18 mouse cellular contexts compared by ENCODE assay signal in the genomic region with DNA sequence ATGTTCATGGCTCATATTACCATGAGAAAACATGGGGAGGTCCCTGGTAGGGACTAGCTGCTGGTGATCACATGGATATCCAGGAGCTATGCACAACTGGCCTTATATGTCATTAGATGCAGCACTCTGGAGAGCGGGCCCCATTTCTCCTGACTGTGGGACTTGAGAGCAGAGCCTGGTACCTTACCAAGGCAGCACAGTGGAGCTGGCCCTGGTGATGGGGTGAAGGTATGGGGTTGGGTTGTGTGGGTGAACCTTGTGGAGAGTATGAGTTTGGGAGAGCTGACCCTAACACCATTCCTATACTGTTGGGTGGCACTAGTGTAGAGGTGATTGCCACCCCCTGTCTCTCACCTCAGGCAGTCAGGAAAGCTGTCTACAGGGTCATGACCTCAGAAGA.
DNase-seq lines count a peak whose midpoint lies in the region; ATAC-seq and TF ChIP-seq lines count a peak whose summit lies in the region.
"Had no signal": no experiment of that assay in that cellular context is flagged by ENCODE, and none has a peak within 500 bp of the region (broad histone marks: within the 10 kb centered on the region; RNA-seq: fewer than 3 reads in every experiment).

No protein-coding gene starts in this region.

- WGBS in heart, embryonic 11.5 days (ENCODE audit: insufficient replicate concordance): 92% methylated on average over 1 of the region's 1 CpGs
- WGBS in midbrain, embryonic 11.5 days: 90% methylated on average over 1 of the region's 1 CpGs
- 97% methylated on average over 1 of the region's 1 CpGs for WGBS in midbrain, postnatal 0 days
- 90% methylated on average over 1 of the region's 1 CpGs for WGBS in embryonic facial prominence, embryonic 13.5 days

- no peaks in the 10 kb centered on the region for H3K4me1 ChIP-seq in heart, embryonic 11.5 days (ENCODE audit: control insufficient read depth, insufficient read depth, low read length)
- H3K4me1 ChIP-seq in midbrain, embryonic 11.5 days (ENCODE audit: control insufficient read depth, insufficient read depth, low read length): no peaks in the 10 kb centered on the region
- H3K4me1 ChIP-seq in midbrain, postnatal 0 days (ENCODE audit: insufficient read depth, low read length): no peaks in the 10 kb centered on the region
- no peaks in the 10 kb centered on the region for H3K4me1 ChIP-seq in embryonic facial prominence, embryonic 13.5 days
- H3K4me1 ChIP-seq: forebrain, embryonic 12.5 days; hindbrain, embryonic 15.5 days had no signal

- TF ChIP-seq CTCF in midbrain, postnatal 0 days (IDR thresholded peaks at IDR 0.05): no peak

- H3K4me2 ChIP-seq in heart, embryonic 11.5 days: no peak overlapping the region
- no peak overlapping the region for H3K4me2 ChIP-seq in midbrain, embryonic 11.5 days
- H3K4me2 ChIP-seq in midbrain, postnatal 0 days (ENCODE audit: low read depth, low read length, poor library complexity, severe bottlenecking): no peak overlapping the region
- H3K4me2 ChIP-seq in embryonic facial prominence, embryonic 13.5 days: no peak overlapping the region
- H3K4me2 ChIP-seq: forebrain, embryonic 12.5 days; hindbrain, embryonic 15.5 days had no signal

- intact Hi-C loops in heart, postnatal 36 days (cut with DNase I): no loop called here
- intact Hi-C loops in gastrocnemius, postnatal 36 days (cut with DNase I): no loop called here

- H3K36me3 ChIP-seq in heart, embryonic 11.5 days (ENCODE audit: control insufficient read depth, insufficient read depth, low read length): no peaks in the 10 kb centered on the region
- no peaks in the 10 kb centered on the region for H3K36me3 ChIP-seq in midbrain, embryonic 11.5 days (ENCODE audit: control insufficient read depth, insufficient read depth, low read length)
- no peaks in the 10 kb centered on the region for H3K36me3 ChIP-seq in midbrain, postnatal 0 days (ENCODE audit: insufficient read depth, low read length)
- H3K36me3 ChIP-seq in embryonic facial prominence, embryonic 13.5 days: no peaks in the 10 kb centered on the region
- H3K36me3 ChIP-seq: forebrain, embryonic 12.5 days; hindbrain, embryonic 15.5 days had no signal

- no peaks in the 10 kb centered on the region for H3K27me3 ChIP-seq in heart, embryonic 11.5 days (ENCODE audit: control insufficient read depth, insufficient read depth, low read length)
- no peaks in the 10 kb centered on the region for H3K27me3 ChIP-seq in midbrain, embryonic 11.5 days (ENCODE audit: control insufficient read depth, insufficient read depth, low read length)
- no peaks in the 10 kb centered on the region for H3K27me3 ChIP-seq in midbrain, postnatal 0 days (ENCODE audit: insufficient read depth, low read length)
- H3K27me3 ChIP-seq in embryonic facial prominence, embryonic 13.5 days: no peaks in the 10 kb centered on the region
- H3K27me3 ChIP-seq: forebrain, embryonic 12.5 days; hindbrain, embryonic 15.5 days had no signal

- no peaks in the 10 kb centered on the region for H3K9me3 ChIP-seq in heart, embryonic 11.5 days (replicated peaks; ENCODE audit: control insufficient read depth, low read length)
- H3K9me3 ChIP-seq in midbrain, embryonic 11.5 days (ENCODE audit: control insufficient read depth, low read length): no peaks in the 10 kb centered on the region
- no peaks in the 10 kb centered on the region for H3K9me3 ChIP-seq in midbrain, postnatal 0 days (ENCODE audit: low read length)
- H3K9me3 ChIP-seq in embryonic facial prominence, embryonic 13.5 days: no peaks in the 10 kb centered on the region
- H3K9me3 ChIP-seq: forebrain, embryonic 12.5 days; hindbrain, embryonic 15.5 days had no signal

- no peak overlapping the region for H3K4me3 ChIP-seq in heart, embryonic 11.5 days (ENCODE audit: low read depth, low read length)
- H3K4me3 ChIP-seq in midbrain, embryonic 11.5 days (ENCODE audit: low read depth, low read length): no peak overlapping the region
- H3K4me3 ChIP-seq in midbrain, postnatal 0 days (ENCODE audit: low read depth, low read length): no peak overlapping the region
- no peak overlapping the region for H3K4me3 ChIP-seq in embryonic facial prominence, embryonic 13.5 days
- H3K4me3 ChIP-seq: forebrain, embryonic 12.5 days; gastrocnemius, adult 2 months; hindbrain, embryonic 15.5 days had no signal

- H3K27ac ChIP-seq in heart, embryonic 11.5 days (ENCODE audit: low read depth, low read length): no peak overlapping the region
- H3K27ac ChIP-seq in midbrain, embryonic 11.5 days (ENCODE audit: low read depth, low read length): no peak overlapping the region
- H3K27ac ChIP-seq in midbrain, postnatal 0 days (ENCODE audit: low read depth, low read length): no peak overlapping the region
- no peak overlapping the region for H3K27ac ChIP-seq in embryonic facial prominence, embryonic 13.5 days
- H3K27ac ChIP-seq: forebrain, embryonic 12.5 days; gastrocnemius, adult 2 months; hindbrain, embryonic 15.5 days had no signal

- 0 out of 2 replicates have a peak, but pooled peaks have one; percentile 14 for ATAC-seq in heart, embryonic 11.5 days (replicated peaks; ENCODE audit: insufficient number of reproducible peaks, low FRiP score, low TSS enrichment)
- peak; percentile 38; the same call in 1 of the 2 replicates for ATAC-seq in midbrain, embryonic 11.5 days (ENCODE audit: low FRiP score)
- no peak; the same call in 1 of the 2 replicates for ATAC-seq in midbrain, postnatal 0 days (ENCODE audit: low FRiP score)
- 0 out of 2 replicates have a peak, but pooled peaks have one; percentile 43 for ATAC-seq in embryonic facial prominence, embryonic 13.5 days (ENCODE audit: insufficient number of reproducible peaks, insufficient read depth, low FRiP score, low TSS enrichment, low read depth)
- ATAC-seq: forebrain, postnatal 0 days; intestine, embryonic 16.5 days had no signal

- no peak for DNase-seq in heart, postnatal 36 days
- DNase-seq in midbrain, embryonic 11.5 days (ENCODE audit: low spot score, missing footprints): no peak
- DNase-seq in midbrain, postnatal 0 days (ENCODE audit: low spot score): no peak
- no peak for DNase-seq in gastrocnemius, postnatal 36 days
- DNase-seq: adrenal gland, adult 2 months; adrenal gland, postnatal 25 days; cerebellum, adult 2 months; embryo, embryonic 11 days; forebrain, postnatal 0 days; gastrocnemius, adult 2 months; gastrocnemius, postnatal 25 days; heart, adult 11 months; kidney, adult 2 months had no signal

- H3K9ac ChIP-seq in heart, embryonic 11.5 days (ENCODE audit: low read depth, low read length): no peak overlapping the region
- no peak overlapping the region for H3K9ac ChIP-seq in midbrain, embryonic 11.5 days (ENCODE audit: low read length)
- no peak overlapping the region for H3K9ac ChIP-seq in midbrain, postnatal 0 days (replicated peaks; ENCODE audit: low read length, poor library complexity, severe bottlenecking)
- H3K9ac ChIP-seq in embryonic facial prominence, embryonic 13.5 days: no peak overlapping the region
- H3K9ac ChIP-seq: forebrain, embryonic 12.5 days; forebrain, postnatal 0 days; hindbrain, embryonic 15.5 days had no signal
